Mouse (Mus musculus) olfactory bulb, adult 2 months (tissue): Measurements from ENCODE around the gene 1700028J19Rik.

Source experiments
- CTCF ChIP-seq: fragments of 200-500 bp; IDR thresholded peaks from 2 replicates; pipeline ENCODE4 v1.5.1; 2012; ENCODE audit warnings: low read depth, mild to moderate bottlenecking, low read length, moderate library complexity; ENCODE audit not compliant: insufficient read depth
- POLR2A ChIP-seq: fragments of 200-500 bp; IDR thresholded peaks from 2 replicates; pipeline ENCODE4 v1.6.1; 2012; ENCODE audit warnings: mild to moderate bottlenecking, low read depth, low read length, moderate library complexity; ENCODE audit not compliant: insufficient read depth

DNA sequence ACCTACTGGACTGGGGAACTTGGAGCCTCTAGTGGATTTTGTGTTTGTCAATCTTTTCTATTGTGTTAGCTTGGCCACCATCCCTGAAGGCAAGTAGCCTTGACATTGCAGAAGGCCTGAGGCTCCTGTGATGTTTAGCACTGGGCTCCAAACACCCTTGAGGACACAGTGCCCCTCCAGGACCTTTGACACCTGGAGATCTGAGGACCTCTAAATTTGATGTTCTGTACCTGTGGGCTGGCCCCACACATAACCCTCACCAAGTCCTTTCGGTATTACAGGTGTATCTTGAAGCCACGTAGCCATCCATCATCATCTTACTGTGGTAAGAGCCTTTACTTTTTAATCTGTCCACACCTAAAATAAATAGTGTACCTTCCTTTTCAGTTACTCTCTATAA lies 1.5 kb upstream of the 1700028J19Rik start:
- TF ChIP-seq POLR2A (no peak), CTCF (no peak)
